Mouse (Mus musculus): ENCODE results near the gene Cyb5d1.

Gene Cyb5d1

GRCm38 (mm10) chr11:69357690-69358089, 37.7 kb downstream of the Cyb5d1 start:
- DNase-seq (ENCODE audit: low spot score): no peak

- DNase-seq (ENCODE audit: low spot score): no peak
Measured at GRCm38 (mm10) chr11:69356544-69356943, 38.9 kb downstream of the Cyb5d1 start.

- DNase-seq (ENCODE audit: low spot score): no peak
Measured at GRCm38 (mm10) chr11:69346441-69346840, 49.0 kb downstream of the Cyb5d1 start.

All from c-Kit-positive CD71-positive TER-119-positive erythroid progenitor cells, embryonic 14.5 days (primary cell).